Mouse (Mus musculus): Measurements from ENCODE around the gene Xaf1.
A peak's percentile ranks its signal among the peaks of the same experiment; 100 is the strongest.
"Not testable (repeated sequence)": the region's sequence is repeated elsewhere in the genome, so short reads cannot be mapped to it uniquely, and the experiment has no call there.

The Xaf1 gene

DNA sequence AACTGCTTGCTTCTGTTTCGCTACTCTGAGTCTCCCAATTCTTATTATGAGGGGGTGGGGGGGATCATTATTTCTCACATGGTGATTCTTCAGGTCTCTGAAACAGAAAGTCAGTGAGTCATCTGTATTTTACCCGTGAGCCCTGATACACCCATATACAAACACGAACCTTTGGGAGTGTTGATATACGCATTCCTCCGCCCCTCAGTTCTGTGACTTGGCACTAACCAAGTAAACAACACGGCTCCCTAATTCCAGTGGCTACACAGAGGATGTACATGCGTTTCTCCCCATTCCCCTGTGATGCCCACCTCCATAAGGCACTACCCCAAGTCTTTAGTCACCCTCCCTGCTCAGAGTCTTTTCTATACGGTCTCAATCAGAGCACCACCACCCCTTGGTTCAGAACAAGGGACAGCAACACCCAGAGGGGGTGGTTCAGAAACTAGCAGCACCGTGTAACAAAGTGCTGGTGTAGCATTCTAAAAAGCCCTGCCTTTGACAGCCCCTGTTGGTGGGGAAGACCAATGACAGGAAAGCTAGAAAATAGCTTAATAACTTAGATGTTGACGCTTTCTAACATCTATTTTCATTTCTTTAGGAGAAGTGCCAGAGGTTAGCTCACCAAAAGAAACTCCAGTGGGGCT is 10.0 kb downstream of the Xaf1 start:
- no peak for DNase-seq

- no peak for DNase-seq
Measured at GRCm38 (mm10) chr11:72314151-72314895, 12.9 kb downstream of the Xaf1 start, which contains the start of gene Fbxo39. Gene Fbxo39, plus strand, starts transcription at chr11:72314444.

GRCm38 (mm10) chr11:72318026-72318425 is 16.6 kb downstream of the Xaf1 start:
- DNase-seq: no peak

DNA sequence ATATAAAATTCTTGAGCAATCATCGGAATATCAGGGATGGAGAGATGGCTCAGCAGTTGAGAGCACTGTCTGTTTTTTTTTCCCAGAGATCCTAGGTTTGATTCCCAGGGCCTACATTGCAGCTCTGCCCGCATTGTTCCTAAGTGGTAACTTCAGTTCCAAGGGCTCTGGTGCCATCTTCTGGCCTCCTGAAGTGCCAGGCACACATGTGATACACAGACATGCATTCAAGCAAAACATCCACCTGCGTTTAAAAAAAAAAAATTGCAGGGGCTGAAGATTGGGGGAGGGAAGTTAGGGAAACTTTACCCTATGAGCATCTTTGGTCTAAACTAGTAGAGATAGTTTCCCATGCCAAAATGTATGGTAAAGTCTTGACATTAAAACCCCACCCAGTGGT is 23.0 kb downstream of the Xaf1 start:
- DNase-seq: peak in 1 of 2 experiments; percentile 56

GRCm38 (mm10) chr11:72325701-72326100 is 24.3 kb downstream of the Xaf1 start:
- DNase-seq: no peak

DNA sequence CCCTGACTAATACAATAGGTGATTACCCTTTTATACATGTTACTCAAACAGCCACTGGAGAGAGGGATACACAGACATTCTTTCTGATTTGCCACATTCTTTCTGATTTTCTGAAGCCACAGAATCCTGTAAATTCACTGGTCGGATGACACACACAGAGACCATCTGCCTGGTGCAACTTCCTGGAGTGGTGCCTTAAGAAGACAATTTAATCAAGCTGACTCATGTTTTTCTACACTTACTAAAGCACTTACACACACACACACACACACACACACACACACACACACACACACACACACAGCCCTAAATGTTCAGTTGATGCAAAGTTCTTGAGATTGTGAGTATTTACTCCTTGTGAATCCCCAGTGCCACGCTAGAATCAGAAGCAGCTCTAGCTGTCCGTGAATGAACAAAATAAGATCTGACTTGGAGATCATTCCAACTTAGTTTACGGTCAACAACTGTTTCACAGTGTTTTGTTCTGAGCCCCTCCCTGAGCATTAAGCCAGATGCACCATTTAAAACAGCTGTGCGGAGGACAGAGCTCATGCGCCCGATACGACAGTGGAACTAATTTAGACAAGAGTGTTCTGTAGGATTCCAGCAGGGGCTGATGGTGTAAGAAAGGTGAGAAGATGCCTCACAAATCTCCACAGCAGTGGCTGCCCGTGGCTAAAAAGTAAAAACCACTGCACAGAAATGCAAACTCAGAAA is 31.7 kb downstream of the Xaf1 start:
- DNase-seq: no peak

DNA sequence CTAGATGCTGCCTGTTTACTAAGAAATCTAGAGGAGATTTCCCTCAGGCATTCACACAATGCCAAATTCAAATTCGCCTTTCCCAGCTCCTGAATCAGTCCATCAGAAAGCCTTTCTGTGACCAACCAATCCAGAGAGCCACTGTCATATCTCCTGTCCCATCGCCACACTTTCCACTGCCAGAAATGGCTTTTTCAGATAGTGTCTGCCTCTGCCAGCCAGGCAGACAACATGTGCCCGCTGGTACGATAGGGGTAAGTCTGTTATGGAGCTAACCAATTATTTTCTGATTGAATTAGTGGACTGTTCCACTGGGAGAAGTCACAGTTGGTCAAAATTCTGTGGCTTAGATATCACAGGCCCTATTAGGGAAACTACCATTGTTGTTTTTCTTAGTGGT is 33.2 kb downstream of the Xaf1 start:
- DNase-seq: no peak

DNA sequence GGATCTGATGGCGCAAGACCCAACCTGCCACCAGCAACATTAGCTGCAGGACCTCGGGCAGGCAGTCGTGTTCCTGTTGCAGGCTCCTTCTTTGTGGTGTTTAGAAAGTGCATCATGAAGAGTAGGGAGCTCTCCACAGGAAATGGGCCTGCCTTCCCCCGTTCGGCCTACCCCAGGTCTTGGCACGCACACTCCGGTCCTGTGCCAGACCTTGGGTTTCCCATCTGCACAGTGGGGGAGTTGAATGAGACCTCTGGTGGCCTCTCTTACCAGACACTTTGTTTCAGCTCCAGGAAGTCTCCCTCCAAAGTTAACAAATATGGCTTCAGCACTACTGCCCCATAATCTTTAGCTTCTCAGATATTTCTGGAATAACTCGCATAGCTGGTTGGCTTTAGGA is 35.3 kb downstream of the Xaf1 start:
- no peak for DNase-seq

DNA sequence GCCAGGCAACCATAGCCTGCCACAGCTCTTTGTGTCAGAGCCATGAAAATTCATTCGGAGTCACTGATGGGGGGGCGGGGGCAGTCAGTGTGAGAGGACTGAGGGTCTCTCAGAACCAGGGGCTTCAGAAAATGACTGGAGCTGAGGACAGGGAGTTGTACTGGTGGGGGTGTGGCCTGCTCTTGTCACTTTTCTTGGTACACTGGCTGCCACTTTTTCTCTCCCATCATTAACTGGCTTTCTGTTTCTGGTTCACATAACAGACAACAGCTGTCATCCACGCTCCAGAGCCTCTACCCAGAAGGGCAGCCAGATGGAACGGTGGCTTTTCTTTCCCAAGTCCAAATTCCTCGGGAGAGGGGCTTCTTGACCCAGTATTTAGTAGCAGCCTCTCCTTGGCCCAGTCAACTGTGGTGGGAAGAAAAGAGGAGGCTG is 37.0 kb downstream of the Xaf1 start:
- peak in 1 of 2 experiments; percentile 38 for DNase-seq

GRCm38 (mm10) chr11:72339716-72340115 is 38.3 kb downstream of the Xaf1 start:
- DNase-seq: no peak

DNA sequence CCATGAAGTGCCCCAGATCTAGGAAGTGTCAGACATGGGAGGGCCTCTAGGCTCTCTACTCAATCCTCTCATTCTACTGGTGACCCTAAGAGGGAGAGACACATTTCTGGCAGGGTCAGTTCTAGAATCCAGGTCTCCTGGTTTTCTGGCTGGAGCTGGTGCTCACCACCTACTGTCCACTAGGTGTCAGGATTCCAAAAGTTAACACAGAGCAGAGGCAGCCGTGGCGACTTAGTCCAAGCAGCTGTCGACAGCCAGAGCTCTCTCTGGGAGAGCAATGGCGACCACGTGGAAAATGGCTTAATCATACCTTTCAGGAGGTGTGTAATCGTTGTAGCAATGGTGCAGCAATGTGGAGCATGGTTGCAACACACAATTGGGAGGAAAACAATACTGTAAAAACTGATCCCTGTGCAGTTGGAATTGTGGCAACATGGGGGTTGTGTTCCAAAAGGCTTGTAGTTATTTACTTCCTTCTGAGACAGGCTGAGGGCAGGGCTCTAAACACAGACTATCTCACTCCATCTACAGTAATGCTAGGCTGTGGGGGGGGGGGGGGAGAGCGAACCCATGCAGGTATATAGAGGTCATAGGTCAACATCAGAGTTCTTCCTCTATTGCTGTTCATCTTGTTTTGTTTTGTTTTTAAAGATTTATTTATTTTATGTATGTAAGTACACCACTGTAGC is 41.3 kb downstream of the Xaf1 start:
- DNase-seq: peak; percentile 62 to 78

- DNase-seq: not testable (repeated sequence)
Measured at GRCm38 (mm10) chr11:72343238-72343625, 41.8 kb downstream of the Xaf1 start.

- DNase-seq: peak; percentile 36 to 67
Measured at GRCm38 (mm10) chr11:72343904-72344303, 42.5 kb downstream of the Xaf1 start.

DNA sequence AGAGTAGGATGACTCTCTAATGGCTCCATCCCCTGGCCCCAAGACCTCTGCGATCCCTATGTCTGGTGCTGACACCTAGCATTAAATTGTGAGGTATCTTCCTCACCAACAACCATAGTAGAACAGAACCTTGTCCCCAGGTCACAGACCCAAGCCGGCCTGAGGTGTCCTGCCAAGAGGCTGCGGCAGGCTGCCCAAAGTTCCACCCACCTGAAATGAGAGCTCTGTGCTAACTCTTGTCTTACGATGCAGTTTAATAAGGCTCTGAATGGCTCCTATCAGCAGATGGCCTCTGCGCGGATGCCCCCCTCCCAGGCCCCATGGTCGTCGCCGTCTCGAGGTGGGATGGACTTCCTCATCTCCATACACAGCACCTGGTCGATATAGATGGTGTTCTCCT is 43.1 kb downstream of the Xaf1 start:
- peak; percentile 48 to 61 for DNase-seq

GRCm38 (mm10) chr11:72348563-72348962 is 47.1 kb downstream of the Xaf1 start:
- DNase-seq: peak; percentile 51 to 56

DNA sequence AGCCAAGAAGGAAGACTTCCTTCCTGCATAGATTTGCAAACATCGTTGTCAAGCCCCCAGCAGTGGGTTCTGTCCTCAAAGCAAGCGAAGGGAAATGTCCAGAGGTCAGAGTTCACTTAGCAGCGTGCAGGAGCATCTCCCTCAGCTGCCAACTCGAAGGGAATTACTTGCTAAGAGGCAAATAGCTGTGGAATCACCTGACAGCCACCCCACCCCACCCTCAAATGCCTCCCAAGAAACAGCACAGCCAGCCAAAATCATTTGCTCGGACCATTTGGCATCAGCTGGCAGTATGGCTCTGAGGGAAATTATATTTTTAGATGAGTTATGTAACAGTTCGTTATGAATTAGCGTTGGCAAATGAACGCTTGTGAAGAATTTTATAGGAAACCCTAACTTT is 47.6 kb downstream of the Xaf1 start:
- DNase-seq: peak; percentile 49 to 63

GRCm38 (mm10) chr11:72349652-72350051 is 48.2 kb downstream of the Xaf1 start:
- no peak for DNase-seq

GRCm38 (mm10) chr11:72352272-72352671 is 50.8 kb downstream of the Xaf1 start:
- no peak for DNase-seq

DNA sequence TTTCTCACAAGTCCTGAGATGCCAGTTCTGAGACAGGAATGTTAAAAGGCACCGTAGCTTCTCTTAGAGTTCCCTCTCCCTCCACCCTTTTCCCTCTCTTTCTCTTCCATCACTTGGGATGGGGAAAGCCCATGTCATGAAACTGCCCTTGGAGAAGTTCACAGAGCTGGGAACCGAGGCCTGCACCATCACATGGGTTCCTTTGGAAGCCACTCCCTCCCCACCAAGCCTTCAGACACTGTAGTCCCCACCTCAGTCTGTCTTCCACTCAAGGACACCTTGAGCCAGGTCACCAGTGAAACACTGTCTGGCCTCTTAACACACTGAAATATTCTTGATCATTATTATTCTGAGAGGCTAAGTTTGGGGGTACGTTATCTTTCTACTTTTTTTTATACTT is 51.8 kb downstream of the Xaf1 start:
- no peak for DNase-seq

- DNase-seq: peak in 1 of 2 experiments; percentile 67
Measured at GRCm38 (mm10) chr11:72354971-72355728, 53.7 kb downstream of the Xaf1 start.

- peak; percentile 52 to 67 for DNase-seq
Measured at GRCm38 (mm10) chr11:72361385-72362346, 60.2 kb downstream of the Xaf1 start.
